Mouse (Mus musculus): ENCODE results near the gene Lztfl1. TPM values are rescaled to one million over a fixed set of nuclear protein-coding genes. Genes with fewer than 3 reads are reported as not detected.
"Not testable (repeated sequence)": the region's sequence is repeated elsewhere in the genome, so short reads cannot be mapped to it uniquely, and the experiment has no call there.

Gene Lztfl1
- polyA plus RNA-seq, 1 experiment from 2014 or later, result 35.4 TPM

- H3K4me3 ChIP-seq, result peak overlapping the region; percentile 52
- H3K27ac ChIP-seq, result no peak overlapping the region
- H3K4me2 ChIP-seq, result peak overlapping the region; percentile 86; the same call in 1 of the 2 replicates
- H3K36me3 ChIP-seq, result no peaks in the 10 kb centered on the region
- no peak overlapping the region for H3K9ac ChIP-seq
- no peaks in the 10 kb centered on the region for H3K9me3 ChIP-seq (replicated peaks)
- ATAC-seq (replicated peaks; ENCODE audit: insufficient number of reproducible peaks, insufficient read depth, low FRiP score, low read depth), result no peak
- WGBS, result 37% methylated on average over 2 of the region's 2 CpGs
- peaks cover 74% of the 10 kb centered on the region for H3K27me3 ChIP-seq
- peaks cover 10% of the 10 kb centered on the region for H3K4me1 ChIP-seq (replicated peaks)
Observed at GRCm38 (mm10) chr9:123679198-123679597, 38.3 kb downstream of the Lztfl1 start.

DNA sequence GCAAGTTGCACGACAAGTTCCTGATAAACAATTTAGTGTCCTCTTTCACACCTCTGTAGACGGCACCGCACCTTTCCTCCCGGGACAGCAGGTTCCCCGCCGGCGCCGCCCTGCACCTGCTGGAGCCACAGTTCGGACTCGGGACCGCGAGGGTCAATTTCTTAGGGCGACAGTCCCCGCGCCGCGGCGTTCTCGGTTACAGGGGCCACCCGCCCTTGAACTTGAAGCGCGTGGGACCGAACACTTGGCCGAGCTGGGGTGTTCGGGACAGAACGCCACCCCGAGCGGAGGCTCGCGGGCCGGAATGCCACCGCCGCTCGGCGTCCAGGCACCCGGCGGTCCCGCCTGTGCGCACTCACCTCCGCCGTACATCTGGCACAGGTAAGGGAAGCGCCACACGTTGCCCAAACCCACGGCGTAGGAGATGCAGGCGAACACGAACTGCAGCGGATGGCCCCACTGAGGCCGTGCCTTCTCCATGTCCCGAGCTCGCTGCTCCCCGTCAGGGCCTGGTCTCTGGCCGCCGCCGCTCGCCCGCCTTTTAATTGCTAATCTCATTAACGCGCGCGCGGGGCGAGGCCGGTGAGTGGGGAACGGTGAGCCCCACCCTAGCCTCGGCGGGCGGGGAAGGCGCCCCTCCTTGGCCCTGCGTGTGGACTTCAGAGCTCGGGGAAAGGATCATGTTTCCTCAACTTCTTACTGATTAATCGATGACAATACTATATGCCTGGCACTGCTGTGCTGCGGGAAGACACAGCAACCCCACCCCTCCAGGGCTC lies 39.0 kb downstream of the Lztfl1 start, which contains the start of the genes Ccr9 and Slc6a20a:
Gene Ccr9 (plus strand): TSS at position 113 of the 779 bp plus-strand sequence.
Gene Slc6a20a (minus strand): TSS at position 559 of the 779 bp plus-strand sequence.
- H3K4me1 ChIP-seq (replicated peaks), result peaks cover 10% of the 10 kb centered on the region
- no peaks in the 10 kb centered on the region for H3K36me3 ChIP-seq
- H3K4me3 ChIP-seq, result peak within 1 kb of the TSS; percentile 52
- 1% methylated on average over 73 of the region's 73 CpGs for WGBS
- peak within 1 kb of the TSS; percentile 86 for H3K4me2 ChIP-seq
- no peak within 1 kb of the TSS for H3K27ac ChIP-seq
- ATAC-seq (replicated peaks; ENCODE audit: insufficient number of reproducible peaks, insufficient read depth, low FRiP score, low read depth), result no peak
- no peaks in the 10 kb centered on the region for H3K9me3 ChIP-seq (replicated peaks)
- peaks cover 80% of the 10 kb centered on the region for H3K27me3 ChIP-seq
- H3K9ac ChIP-seq, result no peak within 1 kb of the TSS; the same call in 1 of the 2 replicates

GRCm38 (mm10) chr9:123665645-123666044 lies 51.9 kb downstream of the Lztfl1 start:
- Histone ChIP-seq H3K9me3 (replicated peaks) (no peaks in the 10 kb centered on the region), H3K27ac (no peak overlapping the region), H3K36me3 (no peaks in the 10 kb centered on the region), H3K4me3 (no peak overlapping the region), H3K4me2 (no peak overlapping the region), H3K27me3 (no peaks in the 10 kb centered on the region), H3K9ac (no peak overlapping the region), H3K4me1 (replicated peaks) (no peaks in the 10 kb centered on the region)
- ATAC-seq (replicated peaks; ENCODE audit: insufficient number of reproducible peaks, insufficient read depth, low FRiP score, low read depth), result no peak
- WGBS, result 52% methylated on average over 5 of the region's 5 CpGs

- H3K9me3 ChIP-seq (replicated peaks); H3K9ac ChIP-seq; H3K4me3 ChIP-seq; H3K36me3 ChIP-seq; H3K27ac ChIP-seq; H3K27me3 ChIP-seq; H3K4me2 ChIP-seq; H3K4me1 ChIP-seq (replicated peaks); ATAC-seq (replicated peaks; ENCODE audit: insufficient number of reproducible peaks, insufficient read depth, low FRiP score, low read depth): not testable (repeated sequence)
- 77% methylated on average over 18 of the region's 18 CpGs for WGBS
Observed at GRCm38 (mm10) chr9:123659986-123660676, 57.4 kb downstream of the Lztfl1 start.

GRCm38 (mm10) chr9:123658981-123659380 lies 58.5 kb downstream of the Lztfl1 start:
- Histone ChIP-seq H3K9me3 (replicated peaks) (no peaks in the 10 kb centered on the region), H3K27me3 (no peaks in the 10 kb centered on the region), H3K4me2 (no peak overlapping the region)

GRCm38 (mm10) chr9:123657457-123657856 lies 60.0 kb downstream of the Lztfl1 start:
- H3K9ac ChIP-seq, result no peak overlapping the region
- H3K27me3 ChIP-seq, result no peaks in the 10 kb centered on the region
- H3K36me3 ChIP-seq, result no peaks in the 10 kb centered on the region
- no peak for ATAC-seq (replicated peaks; ENCODE audit: insufficient number of reproducible peaks, insufficient read depth, low FRiP score, low read depth)
- no peak overlapping the region for H3K4me2 ChIP-seq
- H3K27ac ChIP-seq, result no peak overlapping the region
- no peaks in the 10 kb centered on the region for H3K9me3 ChIP-seq (replicated peaks)
- H3K4me1 ChIP-seq (replicated peaks), result no peaks in the 10 kb centered on the region
- WGBS, result 72% methylated on average over 3 of the region's 3 CpGs
- H3K4me3 ChIP-seq, result no peak overlapping the region

More at GRCm38 (mm10) chr9:123658981-123659380, 58.5 kb downstream of the Lztfl1 start:
- H3K27ac ChIP-seq, result no peak overlapping the region
- no peaks in the 10 kb centered on the region for H3K36me3 ChIP-seq
- H3K4me1 ChIP-seq (replicated peaks), result no peaks in the 10 kb centered on the region
- no peak overlapping the region for H3K9ac ChIP-seq
- H3K4me3 ChIP-seq, result no peak overlapping the region
- ATAC-seq (replicated peaks; ENCODE audit: insufficient number of reproducible peaks, insufficient read depth, low FRiP score, low read depth), result no peak

DNA sequence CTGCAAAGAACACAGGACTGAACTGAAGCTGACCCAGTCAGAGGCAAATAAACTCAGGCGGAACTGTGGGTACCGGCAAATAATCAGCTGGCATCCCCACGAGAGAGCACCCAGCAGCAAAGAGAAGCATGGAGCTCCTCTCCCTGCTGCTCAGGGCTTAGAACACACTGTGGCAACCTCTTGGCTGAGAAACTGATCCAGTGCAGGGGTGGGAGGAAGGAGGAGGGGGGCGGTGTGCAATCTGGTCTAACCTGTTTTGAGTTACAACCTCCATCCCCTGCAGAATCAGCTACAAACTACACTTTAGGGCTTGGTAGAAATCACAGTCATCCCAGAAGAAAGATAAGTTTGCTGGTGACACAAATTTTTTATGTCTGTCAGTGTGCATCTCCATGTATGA lies 66.1 kb downstream of the Lztfl1 start:
- H3K4me2 ChIP-seq, result no peak overlapping the region
- H3K4me3 ChIP-seq, result no peak overlapping the region
- no peaks in the 10 kb centered on the region for H3K4me1 ChIP-seq (replicated peaks)
- ATAC-seq (replicated peaks; ENCODE audit: insufficient number of reproducible peaks, insufficient read depth, low FRiP score, low read depth), result no peak
- WGBS, result 40% methylated on average over 4 of the region's 4 CpGs
- H3K9me3 ChIP-seq (replicated peaks), result no peaks in the 10 kb centered on the region
- no peak overlapping the region for H3K9ac ChIP-seq
- no peaks in the 10 kb centered on the region for H3K36me3 ChIP-seq
- H3K27me3 ChIP-seq, result no peaks in the 10 kb centered on the region
- H3K27ac ChIP-seq, result no peak overlapping the region

- ATAC-seq (replicated peaks; ENCODE audit: insufficient number of reproducible peaks, insufficient read depth, low FRiP score, low read depth), result no peak
- H3K27me3 ChIP-seq, result no peaks in the 10 kb centered on the region
- no peak overlapping the region for H3K9ac ChIP-seq
- no peaks in the 10 kb centered on the region for H3K9me3 ChIP-seq (replicated peaks)
- no peak overlapping the region for H3K4me3 ChIP-seq
- no peaks in the 10 kb centered on the region for H3K4me1 ChIP-seq (replicated peaks)
- 64% methylated on average over 2 of the region's 2 CpGs for WGBS
- H3K27ac ChIP-seq, result no peak overlapping the region
- no peak overlapping the region for H3K4me2 ChIP-seq
- H3K36me3 ChIP-seq, result no peaks in the 10 kb centered on the region
Observed at GRCm38 (mm10) chr9:123649785-123650511, 67.5 kb downstream of the Lztfl1 start.

Other genes starting within 250 kb of the Lztfl1 start
- gene Limd1, start 239.0 kb downstream of the Lztfl1 start, polyA plus RNA-seq (2015; fragmentation: Nextera tagmentation; extraction: Ambion mirVana), result 50.3 and 56.1 TPM in 2 replicates
- gene Sacm1l, start 187.9 kb downstream of the Lztfl1 start, polyA plus RNA-seq (2015; fragmentation: Nextera tagmentation; extraction: Ambion mirVana), result 43.9 and 45.3 TPM in 2 replicates
- gene Slc6a20b, start 85.1 kb downstream of the Lztfl1 start, polyA plus RNA-seq (2015; fragmentation: Nextera tagmentation; extraction: Ambion mirVana), result 0.13 TPM in 2 replicates
- 0.29 and 1.1 TPM in 2 replicates for gene Ccr9, start 39.3 kb downstream of the Lztfl1 start, polyA plus RNA-seq (2015; fragmentation: Nextera tagmentation; extraction: Ambion mirVana)
- not detected in 2 replicates for gene Slc6a20a, start 38.8 kb downstream of the Lztfl1 start, polyA plus RNA-seq (2015; fragmentation: Nextera tagmentation; extraction: Ambion mirVana)
- 0.42 and 1.3 TPM in 2 replicates for gene Cxcr6, start 88.8 kb upstream of the Lztfl1 start, polyA plus RNA-seq (2015; fragmentation: Nextera tagmentation; extraction: Ambion mirVana)
- gene Fyco1, start 134.2 kb upstream of the Lztfl1 start, polyA plus RNA-seq (2015; fragmentation: Nextera tagmentation; extraction: Ambion mirVana), result 30.9 and 33.4 TPM in 2 replicates
- gene Xcr1, start 144.3 kb upstream of the Lztfl1 start, polyA plus RNA-seq (2015; fragmentation: Nextera tagmentation; extraction: Ambion mirVana), result not detected in 2 replicates